11 mouse cellular contexts compared by ENCODE assay signal in the genomic region with DNA sequence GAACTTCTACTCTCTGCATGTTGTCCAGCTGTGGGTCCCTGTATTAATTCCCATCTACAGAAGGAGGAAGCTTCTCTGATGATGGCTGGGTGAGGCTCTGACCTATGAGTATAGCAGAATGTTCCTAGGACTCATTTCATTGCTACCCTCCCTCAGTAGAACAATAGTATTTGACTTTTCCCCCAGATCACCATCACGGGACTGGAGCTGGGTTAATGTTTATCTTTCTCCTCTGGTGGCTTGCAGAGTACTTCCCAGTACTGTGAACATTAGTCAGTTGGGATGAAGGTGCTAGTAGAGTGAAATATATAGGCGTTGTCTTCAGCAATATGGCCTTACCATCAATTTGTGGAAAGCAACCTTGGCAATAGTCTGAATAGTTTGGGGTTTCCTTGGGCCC. TPM values are rescaled to one million over a fixed set of nuclear protein-coding genes. Genes with fewer than 3 reads are reported as not detected.
"Had no signal": no experiment of that assay in that cellular context is flagged by ENCODE, and none has a peak within 500 bp of the region (broad histone marks: within the 10 kb centered on the region; RNA-seq: fewer than 3 reads in every experiment).

No protein-coding gene starts in this region.

- H3K4me1 ChIP-seq: limb, embryonic 15.5 days; midbrain, embryonic 12.5 days; neural tube, embryonic 13.5 days had no signal

- H3K4me3 ChIP-seq: left cerebral cortex, adult 2 months; limb, embryonic 15.5 days; midbrain, embryonic 12.5 days; neural tube, embryonic 13.5 days had no signal

- DNase-seq: lung, adult 18-20 months; retina, postnatal 1 day; right cerebral cortex, postnatal 4 days; thymus, postnatal 36 days had no signal

- H3K27me3 ChIP-seq: limb, embryonic 15.5 days; midbrain, embryonic 12.5 days; neural tube, embryonic 13.5 days had no signal

- H3K9ac ChIP-seq: limb, embryonic 15.5 days; liver, embryonic 14.5 days; midbrain, embryonic 12.5 days; neural tube, embryonic 13.5 days had no signal

- H3K36me3 ChIP-seq: limb, embryonic 15.5 days; midbrain, embryonic 12.5 days; neural tube, embryonic 13.5 days had no signal

- H3K27ac ChIP-seq: hindbrain, postnatal 0 days; left cerebral cortex, adult 2 months; limb, embryonic 15.5 days; liver, embryonic 14.5 days; midbrain, embryonic 12.5 days; neural tube, embryonic 13.5 days had no signal

RNA-seq across cellular contexts. Expression of a gene that starts 31.5 kb away (rescaled TPM):
- polyA plus RNA-seq: limb, embryonic 11.5 days; midbrain, embryonic 12.5 days had no signal
